Mouse (Mus musculus) layer of hippocampus, postnatal 10 days (tissue): ENCODE data around the gene Bicra. TPM values are rescaled to one million over a fixed set of nuclear protein-coding genes. Genes with fewer than 3 reads are reported as not detected.

Source experiments
- DNase-seq, 2 experiments: peaks; one replicate each; pipeline ENCODE4 v3.0.0; 2021; ENCODE audit warnings: low spot score in 2 of 2
- long read RNA-seq: library from polyadenylated mRNA; stranded (forward); transcript quantifications from one replicate; pipeline ENCODE4 v2.0.0, GENCODE M21; 2023
- total RNA-seq, 2 experiments: library from RNA; stranded (reverse); gene quantifications; 2 replicates each; pipeline ENCODE4 v1.2.3; 2021

Bicra gene
- total RNA-seq, result 10 to 100 TPM; 19.3 to 21.1 TPM
- long read RNA-seq, partial matches to known transcripts, result 0 of 13 reads
- long read RNA-seq, other reads (novel, unspliced or antisense), result 13 of 13 reads

DNA sequence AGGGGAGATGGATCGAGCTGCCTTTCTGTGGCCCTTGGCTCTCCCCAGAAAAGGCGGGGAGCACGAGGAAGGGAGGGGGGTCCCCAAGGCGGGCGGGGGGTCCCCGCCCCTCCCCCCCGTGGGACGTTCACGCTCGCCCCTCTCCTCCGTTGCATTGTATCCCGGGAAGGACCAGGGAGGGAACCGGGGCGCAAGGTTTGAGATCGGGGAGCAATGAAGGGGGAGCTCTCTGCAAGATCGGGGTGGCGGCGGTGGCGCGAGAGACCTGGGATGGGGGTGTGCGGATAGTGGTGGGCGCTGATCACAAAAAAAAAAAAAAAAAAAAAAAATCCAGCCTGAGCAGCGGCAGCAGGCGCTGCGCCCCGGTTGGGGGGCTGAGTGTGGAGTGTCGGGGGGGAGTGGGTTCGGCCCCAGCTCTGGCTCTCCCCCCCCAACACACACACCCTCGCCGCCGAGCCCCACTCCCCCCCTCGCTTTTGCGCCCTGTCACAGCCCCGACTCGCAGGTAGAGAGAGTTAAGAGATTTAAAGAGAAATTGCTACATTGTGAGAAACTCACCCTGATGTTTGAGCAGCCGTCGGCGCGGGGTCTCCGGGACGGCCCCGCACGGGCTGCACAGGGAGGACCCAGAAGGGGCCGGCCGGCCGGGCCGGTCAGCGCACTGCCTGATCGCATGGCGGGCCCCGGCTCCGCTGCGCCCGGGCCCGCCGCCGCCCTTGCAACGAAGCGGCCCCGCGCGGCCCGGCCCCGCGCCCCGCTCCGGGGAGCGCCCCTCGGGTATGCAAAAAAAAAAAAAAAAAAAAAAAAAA is at the start of gene Bicra:
Gene Bicra, minus strand, starts transcription at position 584 of the 809 bp plus-strand sequence.
- DNase-seq, result peak; percentile 77 to 88

DNA sequence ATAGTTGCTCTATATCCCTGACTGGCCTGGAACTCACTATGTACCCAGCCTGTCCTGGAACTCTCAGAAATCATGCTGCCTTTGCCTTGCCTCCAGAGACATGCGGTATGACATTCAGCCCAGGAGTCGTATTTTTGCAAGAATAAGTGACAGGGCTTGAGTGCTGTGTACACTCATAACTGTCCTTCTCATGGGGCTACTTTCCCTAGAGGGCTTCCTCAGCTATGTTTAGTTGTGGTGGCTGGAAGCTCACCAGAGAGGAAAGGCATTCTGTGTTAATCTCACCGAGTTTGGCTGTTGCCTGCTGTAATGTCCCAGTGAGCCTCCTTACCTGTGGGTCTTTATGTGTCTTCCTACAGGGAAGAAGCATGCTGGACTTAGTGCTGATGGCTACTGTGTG is 46.9 kb upstream of the Bicra start:
- DNase-seq, result no peak

DNA sequence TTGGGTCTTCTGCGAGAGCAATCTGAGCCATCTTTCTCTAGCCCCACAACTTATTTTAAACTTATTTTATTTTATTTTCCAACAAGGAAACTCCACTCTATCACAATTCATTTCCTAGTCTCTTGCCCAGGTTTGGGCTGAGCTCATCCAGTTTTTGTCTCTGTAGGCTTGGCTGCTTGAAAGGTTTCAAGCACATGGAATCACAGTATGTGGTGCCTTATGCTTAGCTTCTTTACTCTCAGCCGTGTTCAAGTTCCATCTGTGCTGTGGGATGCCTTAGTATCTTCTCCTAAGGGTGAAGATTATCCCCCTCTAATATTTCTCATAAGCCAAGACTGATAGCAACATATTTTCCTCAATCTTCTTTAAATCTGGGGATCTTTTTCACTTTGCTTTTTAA is 39.9 kb upstream of the Bicra start:
- no peak for DNase-seq

DNA sequence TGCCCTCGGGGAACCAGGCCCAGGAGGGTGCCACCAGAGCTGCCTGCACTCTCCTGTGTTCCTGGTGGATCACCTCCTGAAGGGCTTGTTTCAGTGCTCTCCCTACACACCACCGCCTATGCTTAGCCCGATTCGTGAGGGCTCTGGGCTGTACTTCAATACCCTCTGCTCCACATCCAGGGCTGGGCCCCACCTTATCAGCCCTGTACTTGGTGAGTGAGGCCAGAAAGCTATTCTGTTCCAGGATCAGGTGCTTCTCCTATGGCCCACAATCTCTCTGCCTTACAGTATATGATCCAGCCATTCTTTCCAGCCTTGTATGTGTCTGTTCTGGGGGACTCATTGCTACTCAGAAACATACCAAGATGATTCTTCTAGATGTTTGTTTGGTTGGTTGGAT is 35.6 kb upstream of the Bicra start:
- no peak for DNase-seq

DNA sequence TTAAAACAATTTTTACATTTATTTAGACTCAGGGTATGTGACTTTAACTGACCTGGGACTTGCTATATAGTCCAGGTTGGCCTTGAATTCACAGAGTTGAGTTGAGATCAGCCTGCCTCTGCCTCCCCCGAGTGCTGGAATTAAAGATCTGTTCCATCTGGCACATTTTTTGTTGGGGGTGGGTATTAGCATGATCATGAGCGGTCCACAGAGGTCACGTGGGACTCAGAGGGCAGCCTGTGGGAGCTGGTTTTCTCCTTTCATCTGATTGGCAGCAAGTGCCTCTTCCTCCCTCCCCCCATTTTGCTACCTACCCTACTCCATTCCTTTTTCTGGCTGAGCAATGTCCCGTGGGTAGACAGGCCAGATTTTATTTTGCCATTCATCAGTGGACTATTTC is 32.9 kb upstream of the Bicra start:
- DNase-seq, result no peak

DNA sequence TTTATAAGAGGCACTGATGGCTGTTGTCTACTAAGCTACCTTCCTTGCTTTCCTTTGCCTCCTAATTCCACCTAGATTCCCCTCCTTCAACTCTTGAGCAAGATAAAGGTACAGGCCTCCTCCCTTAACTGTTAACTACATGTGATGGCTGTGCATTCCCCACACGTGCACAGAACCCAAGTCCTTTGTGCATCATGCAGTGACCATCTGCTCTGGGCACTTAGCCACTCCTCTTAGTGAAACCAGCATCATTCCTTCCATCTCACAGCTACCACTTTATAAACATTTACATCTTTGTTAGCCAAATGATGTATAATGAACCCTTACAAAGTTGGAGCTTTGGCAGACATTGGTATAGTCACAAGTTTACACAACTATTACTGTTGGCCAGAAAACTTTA is 32.2 kb upstream of the Bicra start:
- no peak for DNase-seq

DNA sequence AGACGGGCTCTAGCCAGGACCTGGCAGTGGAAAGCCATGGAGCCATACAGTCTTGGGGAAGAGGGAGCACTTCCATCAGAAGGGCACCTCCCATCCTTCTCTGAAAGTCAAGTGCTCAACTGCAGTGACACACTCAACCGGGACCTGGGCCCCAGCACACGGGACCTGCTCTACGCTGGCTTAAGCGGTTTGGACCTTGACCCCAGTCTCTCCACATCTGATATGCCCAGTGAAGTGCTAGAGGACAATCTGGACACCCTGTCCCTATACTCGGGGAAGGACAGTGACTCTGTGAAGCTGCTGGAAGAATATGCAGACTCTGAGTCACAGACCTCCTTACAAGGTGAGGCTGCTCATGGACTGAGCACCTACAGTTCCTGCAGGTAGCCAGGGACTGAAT is 24.2 kb upstream of the Bicra start:
- DNase-seq, result no peak

DNA sequence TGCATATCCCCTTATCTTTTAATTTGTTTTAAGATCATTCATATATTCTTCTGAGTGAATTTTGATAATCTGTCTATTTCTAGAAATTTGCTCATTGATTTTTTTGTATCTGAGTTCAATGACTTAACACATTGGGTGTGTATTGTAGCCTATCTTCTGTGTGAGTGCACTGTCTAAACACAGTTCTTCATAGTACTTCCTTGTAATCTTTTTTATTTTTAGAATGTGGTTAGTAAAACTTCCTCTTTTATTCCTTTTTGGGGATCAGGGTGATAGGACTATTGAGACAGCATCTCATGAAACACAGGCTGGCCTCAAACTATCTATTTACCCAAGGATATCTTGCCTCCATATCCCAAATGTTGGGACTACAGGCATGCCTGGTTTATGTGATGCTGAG is 23.1 kb upstream of the Bicra start:
- no peak for DNase-seq

DNA sequence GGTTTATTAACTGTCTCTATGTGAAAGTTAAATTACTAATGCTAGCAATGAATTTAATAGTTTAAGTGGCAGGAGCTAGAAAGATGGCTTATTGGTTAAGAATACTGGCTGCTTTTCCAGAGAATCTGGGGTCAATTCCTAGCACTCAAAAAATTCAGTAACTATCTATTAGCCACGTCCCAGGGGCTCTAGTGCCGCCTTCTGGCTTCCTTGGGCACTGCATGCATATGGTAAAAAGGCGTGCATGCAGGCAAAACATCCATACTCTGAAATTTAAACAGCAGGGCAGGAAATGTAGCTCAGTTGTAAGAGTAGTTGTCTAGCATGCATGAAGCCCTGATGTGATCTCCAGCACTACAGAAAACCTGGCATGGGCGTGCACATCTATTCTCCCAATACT is 15.8 kb upstream of the Bicra start:
- DNase-seq, result no peak

DNA sequence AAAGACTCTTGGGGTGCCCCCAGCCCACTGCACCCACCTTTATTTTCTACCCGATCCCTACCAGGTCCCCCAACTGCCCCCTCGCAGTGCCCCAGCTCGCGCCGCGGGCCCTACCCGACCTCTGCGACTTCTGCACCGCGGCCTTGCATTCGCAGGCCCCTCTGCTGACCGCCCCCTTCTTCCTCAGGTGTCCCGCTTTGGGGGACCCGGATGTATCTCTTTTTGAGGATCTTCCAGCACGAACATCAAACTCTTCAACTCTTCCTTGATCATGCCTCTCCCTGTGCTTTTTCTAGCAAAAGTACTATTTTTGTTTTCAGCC is 14.3 kb upstream of the Bicra start:
- DNase-seq, result no peak

DNA sequence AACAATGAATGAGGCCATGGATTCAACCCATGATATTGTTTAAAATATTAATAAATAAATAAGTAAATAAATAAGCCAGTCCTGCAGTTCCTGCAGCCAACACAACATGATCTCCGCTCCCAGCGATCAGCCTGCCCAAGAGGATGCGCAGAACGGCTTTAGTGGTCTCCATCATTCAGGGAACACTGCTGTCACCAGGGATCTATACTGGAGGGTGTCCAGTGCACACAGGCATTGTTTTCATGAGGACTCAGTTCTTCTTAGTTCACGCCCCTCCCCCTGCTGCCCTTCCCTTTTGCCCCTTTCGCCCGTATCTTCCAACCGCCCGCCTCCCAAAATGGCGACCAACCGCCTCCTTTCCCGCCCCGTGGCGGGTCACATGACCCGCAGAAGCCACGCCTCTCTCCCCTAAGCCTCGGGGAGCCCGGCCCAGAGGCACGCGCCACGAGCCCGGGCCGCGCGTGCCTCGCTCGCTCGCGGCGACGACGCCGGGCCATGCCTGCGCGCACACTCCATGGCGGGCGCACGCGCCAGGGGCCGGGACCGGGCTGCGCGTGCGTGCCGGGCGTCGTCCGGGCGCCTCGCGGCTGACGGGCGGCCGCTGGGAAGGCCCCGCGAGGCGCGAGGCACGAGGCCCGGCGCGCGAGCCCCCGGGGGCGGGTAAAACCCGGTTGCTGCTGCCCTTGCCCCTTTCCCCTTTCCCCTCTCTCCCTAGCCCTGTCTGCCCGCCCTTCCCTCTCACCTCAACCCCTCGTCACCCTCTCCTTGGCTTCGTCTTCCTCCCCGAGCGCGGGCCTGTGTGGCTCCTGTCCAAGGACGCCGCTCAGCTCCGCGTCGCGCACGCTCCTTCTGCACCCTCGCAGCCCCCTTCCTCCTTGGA is 13.7 kb upstream of the Bicra start, which contains the start of gene Zfp541:
Gene Zfp541, plus strand, starts transcription at position 596 of the 880 bp plus-strand sequence.
- no peak for DNase-seq

DNA sequence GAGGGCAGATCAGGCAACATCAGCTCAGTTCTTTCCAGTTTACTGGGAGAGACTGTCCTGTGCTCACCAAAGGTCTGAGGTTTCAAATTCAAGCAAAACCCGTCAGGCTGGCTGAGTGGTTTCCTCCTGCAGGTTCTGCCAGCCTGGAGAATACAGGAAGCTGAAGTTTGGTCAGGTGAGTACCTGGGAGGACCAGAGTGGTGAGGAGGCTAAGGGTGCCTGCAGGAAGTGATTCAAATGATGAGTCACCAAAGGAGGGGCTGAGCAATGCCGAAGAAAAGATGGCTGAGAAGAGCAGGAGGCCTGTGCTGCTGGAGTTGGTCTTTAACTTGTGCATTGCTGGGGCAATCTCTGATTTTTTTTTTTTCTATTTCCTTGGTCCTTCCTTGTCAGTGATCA is 9.4 kb upstream of the Bicra start:
- no peak for DNase-seq

DNA sequence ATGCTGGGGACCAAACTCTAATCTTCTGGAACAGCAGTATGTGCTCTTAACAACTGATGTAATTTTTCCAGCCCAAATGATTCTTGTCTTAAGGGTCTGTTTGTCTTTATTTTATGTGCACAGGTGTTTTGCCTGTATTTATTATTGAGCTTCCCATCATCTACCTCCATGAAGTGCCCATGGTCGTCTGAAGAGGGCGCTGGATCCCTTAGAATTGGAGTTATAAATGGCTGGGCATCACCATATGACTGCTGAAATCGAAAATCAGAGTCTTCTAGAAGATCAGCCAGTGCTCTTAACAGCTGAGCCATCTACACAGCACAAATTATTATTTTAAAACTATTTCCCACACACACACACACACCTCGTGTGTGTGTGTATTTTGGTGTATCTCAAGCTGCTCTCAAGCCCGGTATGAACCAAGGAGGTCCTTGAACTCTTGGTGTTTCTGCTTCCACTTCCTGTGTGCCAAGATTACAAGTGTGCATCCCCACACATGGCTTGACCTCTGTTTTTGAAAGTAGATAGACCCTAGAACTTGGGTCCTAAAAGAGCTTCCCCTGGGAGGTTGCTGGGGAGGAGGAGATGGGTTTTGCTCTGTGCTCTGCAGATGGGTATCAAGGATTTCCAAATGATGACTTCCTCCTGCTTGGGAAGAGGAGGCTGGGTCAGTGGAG is 8.9 kb upstream of the Bicra start:
- peak; percentile 68 for DNase-seq

DNA sequence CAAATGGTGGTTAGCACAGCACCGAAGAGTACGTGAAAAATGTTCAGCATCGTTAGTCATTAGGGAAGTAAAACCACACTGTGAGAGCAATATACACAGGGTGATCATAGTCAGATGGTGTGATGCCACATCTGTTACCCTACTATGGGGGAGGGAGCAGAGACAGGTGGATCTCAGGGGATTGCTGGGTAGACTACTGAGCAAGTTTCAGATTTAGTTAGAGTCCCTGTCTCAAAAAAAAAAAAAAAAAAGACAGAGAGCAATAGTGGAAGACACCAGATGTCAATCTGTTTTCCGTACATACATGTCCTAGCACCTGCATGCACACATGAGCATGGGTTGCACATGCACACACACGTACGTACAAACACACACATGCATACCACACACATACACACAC is 7.9 kb upstream of the Bicra start:
- no peak for DNase-seq

DNA sequence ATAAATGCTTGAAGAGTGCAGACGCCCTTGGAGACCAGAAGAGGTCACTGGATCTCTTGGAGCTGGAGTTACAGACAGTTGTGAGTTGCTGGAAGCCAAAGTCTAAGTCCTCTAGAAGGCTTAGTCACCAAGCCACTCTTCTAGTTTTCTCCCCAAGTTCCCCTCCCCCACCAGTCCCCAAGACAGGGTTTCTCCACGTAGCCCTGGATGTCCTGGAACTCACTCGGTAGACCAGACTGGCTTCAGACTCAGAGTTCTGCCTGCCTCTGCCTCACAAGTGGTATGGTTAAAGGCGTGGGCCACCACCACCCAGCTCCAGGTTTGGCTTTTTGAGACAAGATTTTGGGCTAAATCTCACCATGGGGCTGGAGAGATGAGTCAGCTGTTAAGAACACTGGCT is 7.2 kb upstream of the Bicra start:
- no peak for DNase-seq

DNA sequence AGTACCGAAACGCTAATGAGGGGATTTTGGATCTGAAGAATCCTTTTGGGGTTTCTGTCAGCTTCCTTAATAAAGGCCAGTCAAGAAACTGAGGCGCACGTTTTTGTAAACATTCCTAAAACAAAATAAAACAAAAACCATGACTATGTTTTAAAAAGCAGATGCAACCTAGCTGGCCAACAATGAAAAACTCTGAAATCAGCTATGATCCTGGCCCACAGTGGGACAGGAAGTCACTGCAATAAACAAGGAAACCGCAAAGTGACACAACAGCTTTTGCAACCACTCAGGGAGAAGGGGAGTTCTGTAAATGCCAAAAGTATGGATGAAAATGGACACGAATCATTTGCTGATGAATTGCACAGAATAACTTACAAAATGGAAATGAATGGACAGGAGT is 5.4 kb upstream of the Bicra start:
- DNase-seq, result no peak

DNA sequence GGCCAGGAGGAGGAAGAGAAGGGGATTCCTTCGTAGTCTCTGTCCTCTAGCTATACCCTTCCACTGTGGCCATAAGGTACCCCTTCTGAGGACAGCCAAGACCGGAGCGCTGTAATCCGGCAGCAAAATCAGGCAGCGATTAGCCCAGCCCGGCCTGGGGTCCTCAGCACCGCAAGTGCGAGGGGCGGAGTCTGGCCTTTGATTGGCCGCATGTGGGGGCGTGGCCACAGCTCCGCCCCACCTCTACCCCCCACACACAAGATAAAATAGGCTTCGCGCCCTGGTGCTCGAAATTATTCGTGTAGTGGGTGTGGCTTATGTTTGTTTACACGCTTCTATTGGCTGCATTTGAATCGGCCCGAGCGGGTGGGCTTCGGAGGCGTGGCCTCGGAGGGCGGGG is 5.0 kb upstream of the Bicra start:
- peak; percentile 92 to 94 for DNase-seq

DNA sequence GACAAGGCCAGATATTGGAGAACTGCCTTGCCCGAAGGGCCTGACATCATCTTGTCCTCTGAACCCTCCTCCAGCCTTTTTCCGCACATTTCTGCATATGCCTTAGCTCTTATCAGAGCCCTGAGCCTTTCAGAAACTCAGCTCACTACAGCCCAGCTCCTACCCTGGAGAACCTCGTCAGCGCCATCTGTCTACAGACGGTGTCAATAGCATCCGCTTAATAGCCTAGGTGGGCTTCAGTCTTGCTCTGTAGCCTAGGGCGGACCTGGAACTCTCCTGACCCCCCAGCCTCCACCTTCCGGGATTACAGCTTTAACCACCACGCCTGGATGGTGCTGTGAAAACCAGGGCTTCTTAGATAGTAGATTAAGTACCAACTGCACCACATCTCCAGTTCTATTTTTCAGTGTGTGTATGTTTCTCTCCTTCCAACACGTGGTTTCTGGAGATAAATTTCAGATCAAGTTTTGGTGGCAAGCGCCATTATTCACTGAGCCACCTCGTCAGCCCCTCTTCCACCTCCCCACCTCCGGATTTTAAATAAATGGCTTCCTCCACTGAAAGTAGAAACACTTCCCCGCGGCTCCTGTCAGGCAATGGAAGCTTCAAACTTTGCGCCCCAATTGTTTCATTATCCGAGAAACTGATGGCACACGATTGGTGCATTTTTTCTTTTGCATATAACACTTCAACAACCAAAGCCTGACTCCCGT is 4.3 kb upstream of the Bicra start:
- peak; percentile 75 to 84 for DNase-seq

DNA sequence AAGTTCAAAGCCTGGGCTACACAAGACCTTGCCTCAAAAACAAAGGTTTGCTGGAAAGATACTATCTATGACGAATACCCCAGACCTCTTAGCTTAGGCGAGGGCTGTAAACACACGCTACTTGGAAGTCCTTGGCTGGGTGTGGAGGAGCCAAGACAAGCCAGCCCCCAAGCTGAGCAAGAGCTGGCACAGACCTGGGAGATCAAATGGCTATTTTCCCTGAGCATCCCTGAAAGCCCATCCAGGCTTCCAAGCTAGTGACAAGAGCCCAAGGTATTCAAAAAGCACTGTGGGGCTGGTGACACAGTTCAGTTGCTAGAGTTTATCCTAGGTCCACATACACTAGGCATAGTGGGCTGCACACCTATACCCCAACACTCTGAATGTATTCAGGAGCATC is 2.9 kb upstream of the Bicra start:
- no peak for DNase-seq

DNA sequence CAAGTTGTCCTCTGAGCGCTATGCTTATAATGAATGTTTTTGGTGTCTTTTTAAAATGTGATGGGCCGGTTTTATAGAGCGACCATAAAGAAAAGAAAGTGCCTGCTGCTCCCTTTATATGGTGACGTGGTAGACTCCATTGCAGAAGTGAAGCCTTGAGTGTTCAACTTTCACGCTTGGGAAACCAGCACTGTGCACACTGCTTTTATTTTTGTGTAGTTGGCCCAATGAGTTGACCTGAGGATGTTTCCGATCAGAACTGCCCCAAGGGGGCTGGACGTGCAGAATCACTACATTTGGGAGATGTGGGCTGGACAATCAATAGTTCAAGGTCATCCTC is 1.8 kb upstream of the Bicra start:
- no peak for DNase-seq
